Mouse (Mus musculus) embryonic facial prominence, embryonic 14.5 days (tissue): Measurements from ENCODE around the gene Cdk12. TPM values are rescaled to one million over a fixed set of nuclear protein-coding genes. Genes with fewer than 3 reads are reported as not detected.

ENCODE experiments used
- ATAC-seq: fragments of 200-750 bp; cut with Nextera tagmentation; 2 replicates; pipeline ENCODE4 v1.8.0; 2017; ENCODE audit warnings: low read depth, moderate number of reproducible peaks, moderate TSS enrichment
- DNase-seq: peaks from one replicate; pipeline ENCODE4 v3.0.0-alpha.2; 2015; ENCODE audit warnings: low spot score
- H3K27ac ChIP-seq: fragments of 300-500 bp; sonication (generic); replicated peaks from 2 replicates; pipeline ENCODE4 v1.5.1; 2014; ENCODE audit warnings: low read depth, mild to moderate bottlenecking, low read length, moderate library complexity
- H3K27me3 ChIP-seq: fragments of 300-500 bp; sonication (generic); replicated peaks from 2 replicates; pipeline ENCODE4 v1.6.1; 2014; ENCODE audit warnings: low read length; ENCODE audit not compliant: control insufficient read depth, insufficient read depth
- H3K36me3 ChIP-seq: fragments of 300-500 bp; sonication (generic); 2 replicates; pipeline ENCODE4 v1.6.1; 2014; ENCODE audit warnings: low read length, mixed read lengths; ENCODE audit not compliant: control insufficient read depth, insufficient read depth
- H3K4me1 ChIP-seq: fragments of 300-500 bp; sonication (generic); 2 replicates; pipeline ENCODE4 v1.6.1; 2014; ENCODE audit warnings: antibody characterized with exemption, low read length; ENCODE audit not compliant: control insufficient read depth, insufficient read depth
- H3K4me2 ChIP-seq: fragments of 300-500 bp; sonication (generic); 2 replicates; pipeline ENCODE4 v1.6.1; 2014; ENCODE audit warnings: low read depth, mild to moderate bottlenecking, low read length, moderate library complexity, mixed read lengths
- H3K4me3 ChIP-seq: fragments of 300-500 bp; sonication (generic); 2 replicates; pipeline ENCODE4 v1.5.1; 2014; ENCODE audit warnings: low read depth, mild to moderate bottlenecking, low read length
- H3K9ac ChIP-seq: fragments of 300-500 bp; sonication (generic); 2 replicates; pipeline ENCODE4 v1.6.1; 2014; ENCODE audit warnings: low read depth, mild to moderate bottlenecking, low read length, moderate library complexity, mixed read lengths
- H3K9me3 ChIP-seq: fragments of 300-500 bp; sonication (generic); 2 replicates; pipeline ENCODE4 v1.6.1; 2016; ENCODE audit warnings: low read length; ENCODE audit not compliant: control insufficient read depth
- WGBS: fragments of 180-500 bp; shearing (Covaris S2); extraction: QIAGEN DNeasy Blood & Tissue Kit; methylation state at CpG from one replicate; pipeline ENCODE4 v1.1.7; 2014; 5-methylcytosine and 5-hydroxymethylcytosine counted together
- polyA plus RNA-seq: library from polyadenylated mRNA; unstranded; fragments of >200 nt; fragmentation: Nextera tagmentation; extraction: Ambion mirVana; gene quantifications from 2 replicates; pipeline ENCODE4 v1.2.1, GENCODE M21; 2014

Gene Cdk12
- polyA plus RNA-seq, 1 experiment from 2014 or later, result 9.8 TPM

GRCm38 (mm10) chr11:98266699-98267402, 64.0 kb downstream of the Cdk12 start:
- H3K4me3 ChIP-seq, result no peak overlapping the region
- no peak overlapping the region for H3K4me2 ChIP-seq
- no peaks in the 10 kb centered on the region for H3K4me1 ChIP-seq
- 82% methylated on average over 6 of the region's 6 CpGs for WGBS
- peaks cover 69% of the 10 kb centered on the region for H3K36me3 ChIP-seq
- H3K27me3 ChIP-seq, result no peaks in the 10 kb centered on the region
- no peaks in the 10 kb centered on the region for H3K9me3 ChIP-seq
- no peak for DNase-seq
- no peak overlapping the region for H3K27ac ChIP-seq
- H3K9ac ChIP-seq, result no peak overlapping the region
- no peak for ATAC-seq

GRCm38 (mm10) chr11:98270066-98270465, 67.2 kb downstream of the Cdk12 start:
- no peak overlapping the region for H3K4me3 ChIP-seq
- DNase-seq (no peak), ATAC-seq (no peak)
- H3K27me3 ChIP-seq, result no peaks in the 10 kb centered on the region
- H3K4me2 ChIP-seq, result no peak overlapping the region
- H3K36me3 ChIP-seq, result peaks cover 87% of the 10 kb centered on the region
- no peak overlapping the region for H3K27ac ChIP-seq
- no peak overlapping the region for H3K9ac ChIP-seq
- WGBS, result 95% methylated on average over 3 of the region's 3 CpGs
- H3K9me3 ChIP-seq, result no peaks in the 10 kb centered on the region
- H3K4me1 ChIP-seq, result no peaks in the 10 kb centered on the region

- H3K4me1 ChIP-seq, result no peaks in the 10 kb centered on the region
- no peak for ATAC-seq
- no peaks in the 10 kb centered on the region for H3K27me3 ChIP-seq
- no peaks in the 10 kb centered on the region for H3K9me3 ChIP-seq
- DNase-seq, result no peak
- H3K4me3 ChIP-seq, result no peak overlapping the region
- no peak overlapping the region for H3K27ac ChIP-seq
- no peak overlapping the region for H3K4me2 ChIP-seq
- peaks cover 87% of the 10 kb centered on the region for H3K36me3 ChIP-seq
- H3K9ac ChIP-seq, result no peak overlapping the region
Measured at GRCm38 (mm10) chr11:98270466-98270865, 67.6 kb downstream of the Cdk12 start.

GRCm38 (mm10) chr11:98283740-98284139, 80.9 kb downstream of the Cdk12 start:
- Histone ChIP-seq H3K27me3 (no peaks in the 10 kb centered on the region), H3K36me3 (peaks cover 10% of the 10 kb centered on the region), H3K4me3 (no peak overlapping the region), H3K9me3 (no peaks in the 10 kb centered on the region), H3K4me2 (peak overlapping the region; percentile 58), H3K9ac (no peak overlapping the region), H3K27ac (no peak overlapping the region), H3K4me1 (no peaks in the 10 kb centered on the region)
- DNase-seq, result no peak
- WGBS, result 25% methylated on average over 9 of the region's 9 CpGs
- 0 out of 2 replicates have a peak, but pooled peaks have one; percentile 41 for ATAC-seq

GRCm38 (mm10) chr11:98284230-98284629, 81.4 kb downstream of the Cdk12 start:
- ATAC-seq (peak; percentile 78; the same call in 1 of the 2 replicates), DNase-seq (peak; percentile 45)
- Histone ChIP-seq H3K9me3 (no peaks in the 10 kb centered on the region), H3K4me3 (peak overlapping the region; percentile 27), H3K9ac (peak overlapping the region; percentile 45; the same call in 1 of the 2 replicates), H3K27ac (no peak overlapping the region), H3K4me1 (no peaks in the 10 kb centered on the region), H3K36me3 (peaks cover 5% of the 10 kb centered on the region; the same call in 1 of the 2 replicates), H3K4me2 (peak overlapping the region; percentile 58), H3K27me3 (no peaks in the 10 kb centered on the region)
- WGBS, result 1% methylated on average over 13 of the region's 17 CpGs

GRCm38 (mm10) chr11:98285368-98285767, 82.5 kb downstream of the Cdk12 start:
- 64% methylated on average over 2 of the region's 2 CpGs for WGBS
- Histone ChIP-seq H3K4me2 (no peak overlapping the region), H3K4me3 (no peak overlapping the region), H3K27ac (no peak overlapping the region), H3K9ac (no peak overlapping the region), H3K27me3 (no peaks in the 10 kb centered on the region), H3K36me3 (no peaks in the 10 kb centered on the region), H3K9me3 (no peaks in the 10 kb centered on the region), H3K4me1 (no peaks in the 10 kb centered on the region)
- no peak for DNase-seq
- no peak for ATAC-seq

GRCm38 (mm10) chr11:98287531-98287930, 84.7 kb downstream of the Cdk12 start:
- no peak overlapping the region for H3K4me3 ChIP-seq
- no peak overlapping the region for H3K27ac ChIP-seq
- H3K36me3 ChIP-seq, result no peaks in the 10 kb centered on the region
- WGBS, result 33% methylated on average over 5 of the region's 5 CpGs
- H3K4me2 ChIP-seq, result no peak overlapping the region
- no peaks in the 10 kb centered on the region for H3K27me3 ChIP-seq
- no peak overlapping the region for H3K9ac ChIP-seq
- DNase-seq, result no peak
- no peaks in the 10 kb centered on the region for H3K4me1 ChIP-seq
- no peak for ATAC-seq
- H3K9me3 ChIP-seq, result no peaks in the 10 kb centered on the region

GRCm38 (mm10) chr11:98287961-98288360, 85.1 kb downstream of the Cdk12 start:
- no peak for DNase-seq
- ATAC-seq, result no peak
- no peaks in the 10 kb centered on the region for H3K36me3 ChIP-seq
- no peak overlapping the region for H3K4me2 ChIP-seq
- H3K27me3 ChIP-seq, result no peaks in the 10 kb centered on the region
- H3K9ac ChIP-seq, result no peak overlapping the region
- H3K4me3 ChIP-seq, result no peak overlapping the region
- no peaks in the 10 kb centered on the region for H3K9me3 ChIP-seq
- H3K4me1 ChIP-seq, result no peaks in the 10 kb centered on the region
- H3K27ac ChIP-seq, result no peak overlapping the region
- 51% methylated on average over 7 of the region's 7 CpGs for WGBS

- Histone ChIP-seq H3K9ac (no peak overlapping the region), H3K4me3 (no peak overlapping the region), H3K9me3 (no peaks in the 10 kb centered on the region), H3K4me1 (peaks cover 6% of the 10 kb centered on the region), H3K27me3 (peaks cover 7% of the 10 kb centered on the region; the same call in 1 of the 2 replicates), H3K36me3 (no peaks in the 10 kb centered on the region), H3K4me2 (no peak overlapping the region), H3K27ac (no peak overlapping the region)
- peak; percentile 24 for DNase-seq
- ATAC-seq, result no peak
- WGBS, result 53% methylated on average over 13 of the region's 13 CpGs
Measured at GRCm38 (mm10) chr11:98289873-98290272, 87.0 kb downstream of the Cdk12 start.
